Mouse (Mus musculus): ENCODE measurements around the gene Stpg4.

Stpg4 gene

GRCm38 (mm10) chr17:87350471-87351240 lies 76.9 kb downstream of the Stpg4 start:
- peak; percentile 53 to 65 for DNase-seq

- no peak for DNase-seq
Observed at GRCm38 (mm10) chr17:87349575-87349974, 78.0 kb downstream of the Stpg4 start.

GRCm38 (mm10) chr17:87349069-87349468 lies 78.5 kb downstream of the Stpg4 start:
- no peak for DNase-seq

- no peak for DNase-seq
Observed at GRCm38 (mm10) chr17:87348353-87348752, 79.2 kb downstream of the Stpg4 start.

- DNase-seq = no peak
Observed at GRCm38 (mm10) chr17:87345252-87345593, 82.3 kb downstream of the Stpg4 start.

GRCm38 (mm10) chr17:87344441-87345251 lies 82.9 kb downstream of the Stpg4 start:
- DNase-seq = no peak

- DNase-seq = no peak
Observed at GRCm38 (mm10) chr17:87343060-87343703, 84.4 kb downstream of the Stpg4 start.
